Mouse (Mus musculus): ENCODE results near the gene Aldh1a2. TPM values are rescaled to one million over a fixed set of nuclear protein-coding genes. Genes with fewer than 3 reads are reported as not detected.

Aldh1a2 gene
- polyA plus RNA-seq, 1 experiment from 2014 or later, result 5.7 TPM

DNA sequence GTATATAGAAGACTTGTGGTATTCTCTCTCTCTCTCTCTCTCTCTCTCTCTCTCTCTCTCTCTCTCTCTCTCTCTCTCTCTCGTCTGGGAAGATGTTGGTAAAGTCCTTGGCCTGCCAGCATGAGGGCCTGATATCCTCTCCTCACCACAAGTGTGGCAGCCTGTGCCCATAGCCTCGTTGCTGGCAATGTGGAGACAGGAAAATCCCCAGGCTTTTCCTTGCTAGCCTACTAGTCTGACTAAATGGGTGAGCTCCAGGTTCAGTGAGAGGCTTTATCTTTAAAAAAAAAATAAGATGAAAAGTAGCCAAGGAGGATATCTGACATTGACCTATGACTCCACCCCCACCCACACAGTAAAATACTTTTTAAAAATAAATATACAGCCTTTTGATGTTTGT lies 4.8 kb downstream of the Aldh1a2 start:
- H3K36me3 ChIP-seq, result no peaks in the 10 kb centered on the region
- no peak overlapping the region for H3K27ac ChIP-seq
- H3K27me3 ChIP-seq (ENCODE audit: insufficient read depth, poor library complexity, severe bottlenecking), result peaks cover 58% of the 10 kb centered on the region
- no peaks in the 10 kb centered on the region for H3K9me3 ChIP-seq
- 55% methylated on average over 2 of the region's 2 CpGs for WGBS
- no peak overlapping the region for H3K4me3 ChIP-seq
- no peak for DNase-seq (ENCODE audit: low spot score)
- peaks cover 12% of the 10 kb centered on the region for H3K4me1 ChIP-seq (replicated peaks)

DNA sequence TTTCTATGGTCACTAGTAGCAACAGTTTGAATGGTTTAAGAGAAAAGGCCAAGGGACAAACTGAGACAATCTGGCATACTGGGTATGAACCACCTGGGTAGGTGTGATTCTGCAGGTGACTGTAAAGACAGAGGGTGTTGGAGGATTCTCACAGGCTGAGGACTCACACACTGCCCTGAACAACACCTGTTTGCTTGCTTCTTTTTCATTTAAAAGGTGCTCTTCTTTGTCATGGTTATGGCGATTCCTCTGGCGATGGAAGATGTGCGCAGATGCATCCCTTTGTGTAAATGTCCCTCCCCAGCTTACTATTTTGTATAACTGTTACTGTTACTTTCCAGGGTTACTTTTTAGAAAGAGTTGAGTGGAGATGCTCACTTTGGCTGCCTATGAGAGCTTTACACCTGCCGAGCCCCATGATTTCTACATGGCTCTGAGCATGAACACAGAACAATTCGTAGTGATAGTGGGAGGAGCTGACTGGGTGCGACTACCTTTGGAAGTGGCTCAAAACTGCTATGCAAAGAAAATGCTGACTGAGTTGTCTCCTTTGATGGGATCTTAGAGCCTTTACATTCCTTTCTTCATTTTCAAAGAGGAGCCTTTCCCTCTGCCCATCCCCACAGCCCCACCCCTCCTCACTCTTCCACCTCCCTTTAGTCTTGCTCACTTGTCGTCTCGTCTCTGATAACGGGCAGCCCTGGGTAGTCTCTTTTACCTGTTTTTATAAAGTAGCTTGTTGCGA lies 11.8 kb downstream of the Aldh1a2 start:
- H3K9me3 ChIP-seq, result no peaks in the 10 kb centered on the region
- peaks cover 45% of the 10 kb centered on the region for H3K27me3 ChIP-seq (ENCODE audit: insufficient read depth, poor library complexity, severe bottlenecking)
- H3K27ac ChIP-seq, result no peak overlapping the region
- H3K4me3 ChIP-seq, result no peak overlapping the region
- H3K36me3 ChIP-seq, result no peaks in the 10 kb centered on the region
- 38% methylated on average over 10 of the region's 10 CpGs for WGBS
- H3K4me1 ChIP-seq (replicated peaks), result no peaks in the 10 kb centered on the region
- DNase-seq (ENCODE audit: low spot score), result no peak

DNA sequence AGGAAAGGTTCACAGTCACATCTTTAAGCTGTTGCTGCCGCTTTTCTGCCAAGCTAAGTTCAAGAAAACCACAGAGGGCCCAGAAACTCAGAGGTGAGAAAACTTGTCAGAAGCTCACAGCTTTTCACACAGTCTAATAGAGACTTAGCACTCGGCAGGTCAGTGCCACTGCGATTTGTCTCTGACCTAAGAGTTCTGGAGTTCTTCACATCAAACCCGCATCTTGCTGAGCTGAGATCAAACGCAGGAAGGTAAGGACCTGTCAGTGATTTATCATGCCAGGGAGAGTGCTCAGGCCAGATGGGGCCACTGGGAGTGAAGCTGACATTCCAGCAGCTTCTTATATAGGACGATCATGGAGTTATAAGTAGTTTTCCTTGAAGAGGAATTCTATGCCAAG lies 14.4 kb downstream of the Aldh1a2 start:
- whole genome bisulfite sequencing, result 33% methylated on average over 6 of the region's 6 CpGs
- H3K4me3 ChIP-seq, result no peak overlapping the region
- no peaks in the 10 kb centered on the region for H3K9me3 ChIP-seq
- 0 out of 2 replicates have a peak, but pooled peaks cover 4% of the 10 kb centered on the region for H3K4me1 ChIP-seq (replicated peaks)
- no peaks in the 10 kb centered on the region for H3K36me3 ChIP-seq
- no peak for DNase-seq (ENCODE audit: low spot score)
- no peak overlapping the region for H3K27ac ChIP-seq
- H3K27me3 ChIP-seq (ENCODE audit: insufficient read depth, poor library complexity, severe bottlenecking), result peaks cover 42% of the 10 kb centered on the region

DNA sequence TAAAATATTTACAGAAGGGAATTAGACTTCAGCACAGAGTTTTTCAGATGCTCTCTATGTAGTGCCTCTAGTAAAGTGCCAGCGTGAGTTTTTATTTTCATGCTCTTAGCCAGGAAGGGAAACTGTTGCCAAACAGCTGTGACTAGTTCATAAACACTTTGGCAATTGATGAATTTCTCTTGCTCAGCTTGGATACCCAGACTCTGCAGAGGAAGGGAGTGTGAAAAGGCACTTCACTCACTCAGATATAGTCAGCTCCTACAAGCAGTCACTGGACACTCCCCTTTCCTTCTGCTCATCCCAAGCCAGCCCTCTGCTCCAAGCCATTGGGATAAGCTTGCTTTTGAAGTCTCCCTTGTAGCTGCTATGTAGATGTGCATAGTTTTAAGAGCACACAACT lies 21.0 kb downstream of the Aldh1a2 start:
- no peaks in the 10 kb centered on the region for H3K9me3 ChIP-seq
- H3K27ac ChIP-seq, result no peak overlapping the region
- H3K27me3 ChIP-seq (ENCODE audit: insufficient read depth, poor library complexity, severe bottlenecking), result 0 out of 2 replicates have a peak, but pooled peaks cover 5% of the 10 kb centered on the region
- WGBS, result 85% methylated on average over 1 of the region's 1 CpGs
- H3K4me3 ChIP-seq, result no peak overlapping the region
- no peak for DNase-seq (ENCODE audit: low spot score)
- 0 out of 2 replicates have a peak, but pooled peaks cover 4% of the 10 kb centered on the region for H3K4me1 ChIP-seq (replicated peaks)
- no peaks in the 10 kb centered on the region for H3K36me3 ChIP-seq

GRCm38 (mm10) chr9:71239926-71240325 lies 24.3 kb downstream of the Aldh1a2 start:
- 87% methylated on average over 2 of the region's 2 CpGs for WGBS
- no peak for DNase-seq (ENCODE audit: low spot score)
- H3K36me3 ChIP-seq, result no peaks in the 10 kb centered on the region

GRCm38 (mm10) chr9:71241515-71242411 lies 26.2 kb downstream of the Aldh1a2 start:
- Histone ChIP-seq H3K27me3 (ENCODE audit: insufficient read depth, poor library complexity, severe bottlenecking) (no peaks in the 10 kb centered on the region), H3K36me3 (no peaks in the 10 kb centered on the region), H3K4me1 (replicated peaks) (no peaks in the 10 kb centered on the region), H3K27ac (no peak overlapping the region), H3K4me3 (no peak overlapping the region), H3K9me3 (no peaks in the 10 kb centered on the region)
- no peak for DNase-seq (ENCODE audit: low spot score)
- 84% methylated on average over 10 of the region's 10 CpGs for WGBS

More at GRCm38 (mm10) chr9:71239926-71240325, 24.3 kb downstream of the Aldh1a2 start:
- no peak overlapping the region for H3K27ac ChIP-seq
- H3K4me1 ChIP-seq (replicated peaks), result no peaks in the 10 kb centered on the region
- no peaks in the 10 kb centered on the region for H3K9me3 ChIP-seq
- no peaks in the 10 kb centered on the region for H3K27me3 ChIP-seq (ENCODE audit: insufficient read depth, poor library complexity, severe bottlenecking)
- H3K4me3 ChIP-seq, result no peak overlapping the region

DNA sequence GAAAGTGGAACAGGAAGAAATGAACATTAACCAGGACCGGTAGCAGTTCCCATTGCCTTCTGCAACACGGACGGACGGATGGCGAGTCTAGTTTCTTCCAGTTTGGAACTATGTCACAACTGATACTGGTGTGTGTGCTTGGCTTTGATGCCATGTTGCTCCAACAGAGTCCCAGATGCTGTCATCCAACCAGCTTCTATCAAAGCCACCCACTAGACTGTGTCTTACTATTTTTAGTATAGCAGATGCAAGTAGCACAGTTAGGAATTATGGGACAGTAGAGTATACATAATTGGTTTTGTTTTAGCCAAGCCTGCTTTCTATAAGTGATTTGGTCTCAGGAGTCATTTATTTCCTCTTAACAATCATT lies 26.8 kb downstream of the Aldh1a2 start:
- no peaks in the 10 kb centered on the region for H3K4me1 ChIP-seq (replicated peaks)
- DNase-seq (ENCODE audit: low spot score), result no peak
- no peaks in the 10 kb centered on the region for H3K9me3 ChIP-seq
- no peaks in the 10 kb centered on the region for H3K27me3 ChIP-seq (ENCODE audit: insufficient read depth, poor library complexity, severe bottlenecking)
- H3K4me3 ChIP-seq, result no peak overlapping the region
- no peak overlapping the region for H3K27ac ChIP-seq
- WGBS, result 96% methylated on average over 5 of the region's 5 CpGs
- no peaks in the 10 kb centered on the region for H3K36me3 ChIP-seq

- Histone ChIP-seq H3K27me3 (ENCODE audit: insufficient read depth, poor library complexity, severe bottlenecking) (no peaks in the 10 kb centered on the region), H3K36me3 (no peaks in the 10 kb centered on the region), H3K4me1 (replicated peaks) (no peaks in the 10 kb centered on the region), H3K9me3 (no peaks in the 10 kb centered on the region), H3K4me3 (no peak overlapping the region), H3K27ac (no peak overlapping the region)
- DNase-seq (ENCODE audit: low spot score), result no peak
- WGBS, result 82% methylated on average over 2 of the region's 2 CpGs
Observed at GRCm38 (mm10) chr9:71254380-71254779, 38.8 kb downstream of the Aldh1a2 start.

DNA sequence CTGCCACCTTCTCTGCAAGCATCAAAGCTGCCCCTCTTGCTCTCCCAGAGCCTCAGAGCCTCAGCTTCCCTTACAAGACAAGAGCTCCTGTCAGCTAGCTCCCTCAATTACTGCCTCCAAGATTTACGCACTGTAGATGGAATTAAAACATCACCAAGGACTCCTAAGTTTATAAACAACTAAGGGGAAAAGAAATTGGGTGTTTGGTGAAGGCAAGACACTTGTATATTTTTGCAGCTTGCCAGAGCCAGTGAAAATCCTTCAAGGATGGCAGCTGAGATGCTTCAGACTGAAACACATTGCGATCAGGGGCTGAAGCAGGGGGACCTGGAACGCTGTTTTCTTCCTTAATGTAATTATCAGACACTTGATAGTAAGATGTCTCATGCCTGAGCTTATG lies 47.1 kb downstream of the Aldh1a2 start:
- H3K27ac ChIP-seq, result no peak overlapping the region
- 81% methylated on average over 3 of the region's 3 CpGs for WGBS
- no peaks in the 10 kb centered on the region; the same call in 1 of the 2 replicates for H3K27me3 ChIP-seq (ENCODE audit: insufficient read depth, poor library complexity, severe bottlenecking)

DNA sequence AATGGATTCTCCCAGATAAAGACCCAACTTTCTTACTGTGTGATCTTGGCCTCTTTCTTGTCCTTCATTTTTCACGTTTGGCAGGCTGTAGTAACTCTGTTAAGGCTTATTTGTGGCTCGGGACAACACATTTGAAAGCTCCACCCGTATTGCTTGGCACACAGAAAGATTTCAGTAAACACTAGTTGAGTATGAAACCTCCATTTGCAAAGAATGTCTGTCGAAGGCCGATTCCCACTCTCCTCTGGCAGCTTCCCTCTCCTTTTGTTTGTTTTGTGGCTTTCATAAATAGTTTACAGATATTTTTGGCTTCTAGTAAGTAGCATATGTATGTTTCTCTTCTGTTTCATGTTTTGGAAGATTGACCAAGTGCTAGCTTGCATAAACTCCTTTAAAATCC lies 54.1 kb downstream of the Aldh1a2 start:
- no peak overlapping the region for H3K27ac ChIP-seq
- no peaks in the 10 kb centered on the region for H3K27me3 ChIP-seq (ENCODE audit: insufficient read depth, poor library complexity, severe bottlenecking)
- H3K36me3 ChIP-seq, result no peaks in the 10 kb centered on the region
- H3K4me3 ChIP-seq, result no peak overlapping the region
- WGBS, result 84% methylated on average over 5 of the region's 5 CpGs
- no peaks in the 10 kb centered on the region for H3K9me3 ChIP-seq
- no peaks in the 10 kb centered on the region for H3K4me1 ChIP-seq (replicated peaks)
- no peak for DNase-seq (ENCODE audit: low spot score)

More for the DNA sequence above, 47.1 kb downstream of the Aldh1a2 start:
- H3K4me1 ChIP-seq (replicated peaks), result peaks cover 4% of the 10 kb centered on the region; the same call in 1 of the 2 replicates
- no peaks in the 10 kb centered on the region for H3K36me3 ChIP-seq
- H3K4me3 ChIP-seq, result no peak overlapping the region
- H3K9me3 ChIP-seq, result no peaks in the 10 kb centered on the region
- DNase-seq (ENCODE audit: low spot score), result no peak

GRCm38 (mm10) chr9:71270205-71270604 lies 54.6 kb downstream of the Aldh1a2 start:
- Histone ChIP-seq H3K27ac (no peak overlapping the region), H3K27me3 (ENCODE audit: insufficient read depth, poor library complexity, severe bottlenecking) (no peaks in the 10 kb centered on the region), H3K4me3 (no peak overlapping the region), H3K9me3 (no peaks in the 10 kb centered on the region), H3K36me3 (no peaks in the 10 kb centered on the region), H3K4me1 (replicated peaks) (0 out of 2 replicates have a peak, but pooled peaks cover 2% of the 10 kb centered on the region)
- 85% methylated on average over 3 of the region's 3 CpGs for WGBS
- DNase-seq (ENCODE audit: low spot score), result no peak

- Histone ChIP-seq H3K4me3 (no peak overlapping the region), H3K27me3 (ENCODE audit: insufficient read depth, poor library complexity, severe bottlenecking) (no peaks in the 10 kb centered on the region), H3K36me3 (no peaks in the 10 kb centered on the region), H3K27ac (peak overlapping the region; percentile 40; the same call in 1 of the 2 replicates), H3K4me1 (replicated peaks) (0 out of 2 replicates have a peak, but pooled peaks cover 5% of the 10 kb centered on the region), H3K9me3 (no peaks in the 10 kb centered on the region)
- 59% methylated on average over 14 of the region's 14 CpGs for WGBS
- DNase-seq (ENCODE audit: low spot score), result peak; percentile 7
Observed at GRCm38 (mm10) chr9:71276149-71276721, 60.6 kb downstream of the Aldh1a2 start.
